Mouse (Mus musculus): Measurements from ENCODE around the gene Mycl.

The Mycl gene

GRCm38 (mm10) chr4:123014501-123015282 lies 19.2 kb downstream of the Mycl start:
- DNase-seq (ENCODE audit: low read depth, low spot score), result no peak

- DNase-seq (ENCODE audit: low read depth, low spot score), result peak; percentile 98
Measured at GRCm38 (mm10) chr4:123016451-123016957, 21.1 kb downstream of the Mycl start, which contains the start of gene Trit1. Gene Trit1, plus strand, starts transcription at chr4:123016597.

DNA sequence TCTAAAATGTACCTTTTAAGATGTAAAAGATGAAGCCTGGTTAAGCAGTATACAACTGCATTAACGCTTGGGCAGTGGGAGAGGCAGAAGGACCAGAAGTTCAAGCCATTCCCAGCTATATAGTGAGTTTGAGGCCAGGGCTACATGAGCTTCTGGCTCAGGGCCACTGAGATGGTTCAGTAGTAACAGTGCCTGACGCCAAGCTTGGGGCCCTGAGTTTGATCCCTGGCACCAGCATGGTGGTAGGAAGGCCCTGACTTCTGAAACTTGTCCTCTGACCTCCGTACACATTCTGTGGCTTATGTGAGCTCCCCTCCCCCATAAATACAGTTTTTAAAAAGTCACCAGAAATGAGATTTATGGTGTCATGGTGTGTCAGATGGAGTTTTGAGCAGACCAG lies 26.1 kb downstream of the Mycl start:
- no peak for DNase-seq (ENCODE audit: low read depth, low spot score)

DNA sequence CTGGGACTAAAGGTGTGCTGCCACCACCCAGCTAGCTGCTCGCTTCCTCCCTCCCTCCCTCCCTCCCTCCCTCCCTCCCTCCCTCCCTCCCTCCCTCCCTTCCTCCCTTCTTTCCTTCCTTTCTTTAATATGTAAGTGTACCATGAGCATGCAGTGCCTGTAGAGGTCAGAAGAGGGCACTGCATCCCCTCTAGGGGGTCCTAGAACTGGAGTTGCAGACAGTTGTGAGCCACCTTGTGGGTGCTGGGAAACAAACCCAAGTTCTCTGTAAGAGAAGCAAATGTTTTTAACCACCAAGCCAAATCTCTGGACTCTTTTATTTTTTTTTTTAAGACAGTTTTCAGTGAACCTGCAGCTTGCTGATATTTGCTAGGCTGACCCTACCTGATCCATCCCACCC lies 27.4 kb downstream of the Mycl start:
- no peak for DNase-seq (ENCODE audit: low read depth, low spot score)

GRCm38 (mm10) chr4:123025418-123025817 lies 30.0 kb downstream of the Mycl start:
- no peak for DNase-seq (ENCODE audit: low read depth, low spot score)

- peak; percentile 22 for DNase-seq (ENCODE audit: low read depth, low spot score)
Measured at GRCm38 (mm10) chr4:123026161-123026560, 30.7 kb downstream of the Mycl start.

GRCm38 (mm10) chr4:123026597-123026996 lies 31.1 kb downstream of the Mycl start:
- no peak for DNase-seq (ENCODE audit: low read depth, low spot score)

- no peak for DNase-seq (ENCODE audit: low read depth, low spot score)
Measured at GRCm38 (mm10) chr4:123034841-123035240, 39.4 kb downstream of the Mycl start.

DNA sequence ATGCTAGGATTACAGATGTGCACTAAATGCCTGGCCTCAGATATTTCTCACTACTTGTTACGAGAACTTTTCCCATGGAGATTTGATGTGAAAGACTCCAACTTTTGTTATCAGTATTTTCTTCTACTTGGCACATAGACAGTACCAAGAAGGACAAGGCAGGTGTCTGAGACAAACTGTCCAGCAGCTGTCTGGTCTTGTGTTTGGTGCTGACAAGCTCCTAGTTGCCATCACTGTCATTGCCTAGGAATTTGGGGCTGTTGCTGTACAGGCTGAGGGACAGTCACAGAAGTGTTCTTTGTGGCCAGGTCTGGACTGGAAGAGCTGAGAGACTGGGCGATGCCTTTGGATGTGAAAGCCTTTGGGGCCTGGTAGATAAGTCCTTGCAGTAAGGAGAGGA lies 40.2 kb downstream of the Mycl start:
- no peak for DNase-seq (ENCODE audit: low read depth, low spot score)

DNA sequence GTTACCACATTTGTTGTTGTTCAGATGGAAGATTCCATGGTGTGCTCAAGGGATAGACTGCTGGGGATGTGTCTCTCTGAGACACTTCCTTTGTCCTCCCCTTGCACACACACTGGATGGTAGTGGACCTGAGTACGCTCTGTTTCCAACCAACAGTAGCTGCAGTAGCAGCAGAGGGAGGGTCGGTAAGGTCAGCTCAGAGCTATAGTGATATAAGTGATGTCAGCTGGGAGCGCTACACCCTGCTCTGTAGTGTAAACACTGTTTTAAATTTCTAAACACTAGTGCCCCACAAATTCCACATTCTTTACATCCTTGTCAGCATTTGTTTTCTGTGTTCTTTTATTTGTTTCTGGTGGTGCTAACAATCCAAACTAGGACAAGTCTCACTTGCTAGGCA lies 41.3 kb downstream of the Mycl start:
- DNase-seq (ENCODE audit: low read depth, low spot score), result no peak

- no peak for DNase-seq (ENCODE audit: low read depth, low spot score)
Measured at GRCm38 (mm10) chr4:123041131-123041530, 45.7 kb downstream of the Mycl start.

DNA sequence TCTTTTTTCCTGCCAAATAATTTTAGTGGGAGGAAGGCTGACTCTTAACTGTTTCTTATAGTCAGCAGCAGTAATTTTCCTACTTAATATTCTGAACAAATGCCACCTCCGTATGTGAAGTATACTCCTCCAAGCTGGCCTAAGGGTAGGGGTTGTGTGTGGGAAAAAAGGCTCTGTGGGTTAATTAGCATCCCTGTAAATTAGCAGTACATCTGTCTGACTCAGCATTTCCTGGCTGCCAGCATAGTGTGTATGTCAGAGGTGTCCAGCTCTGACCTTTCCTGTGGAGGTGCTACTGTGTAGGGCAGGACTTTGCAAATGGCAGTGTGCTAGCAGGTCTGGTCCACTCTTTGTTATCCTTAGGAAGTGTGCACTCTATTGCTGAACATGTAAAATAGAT lies 48.4 kb downstream of the Mycl start:
- DNase-seq (ENCODE audit: low read depth, low spot score), result no peak

DNA sequence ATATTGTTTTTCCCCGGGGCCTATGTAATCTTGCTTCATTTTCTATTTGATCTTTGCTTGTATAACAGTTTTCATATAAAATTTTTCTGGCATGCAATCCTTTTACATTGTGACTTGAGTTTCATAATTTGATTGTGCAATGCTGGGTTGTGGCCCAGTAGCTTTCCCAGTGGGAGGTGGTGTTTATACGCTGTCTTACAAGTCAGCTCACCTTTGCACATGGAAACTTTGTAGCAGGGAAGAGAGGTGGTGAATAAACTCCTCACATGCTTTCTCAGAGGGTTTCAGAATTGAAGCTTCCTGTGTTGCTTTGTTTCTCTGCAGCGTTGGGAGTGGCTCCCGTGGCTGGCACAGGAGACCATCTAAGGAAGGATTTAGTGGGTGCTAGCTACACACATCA lies 49.4 kb downstream of the Mycl start:
- DNase-seq (ENCODE audit: low read depth, low spot score), result no peak

DNA sequence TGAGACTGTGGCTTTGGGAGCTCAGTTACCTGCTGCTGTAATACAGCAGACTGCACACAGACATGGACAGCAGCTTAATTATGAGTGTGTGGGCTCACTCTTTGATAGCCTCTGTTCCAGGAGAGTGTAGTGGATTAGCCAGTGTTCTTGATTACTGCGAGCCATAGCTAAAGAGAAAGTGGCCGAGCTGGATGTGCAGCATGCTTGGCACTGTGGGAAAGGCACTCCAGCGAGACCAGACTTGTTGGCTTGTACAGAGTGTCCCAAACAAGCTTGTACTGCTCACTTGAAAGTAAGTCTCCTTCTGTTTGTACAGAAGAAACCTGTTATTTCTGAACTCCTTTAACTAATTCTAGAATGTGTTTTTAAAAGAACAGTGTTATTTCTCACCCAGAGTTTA lies 50.8 kb downstream of the Mycl start:
- no peak for DNase-seq (ENCODE audit: low read depth, low spot score)

DNA sequence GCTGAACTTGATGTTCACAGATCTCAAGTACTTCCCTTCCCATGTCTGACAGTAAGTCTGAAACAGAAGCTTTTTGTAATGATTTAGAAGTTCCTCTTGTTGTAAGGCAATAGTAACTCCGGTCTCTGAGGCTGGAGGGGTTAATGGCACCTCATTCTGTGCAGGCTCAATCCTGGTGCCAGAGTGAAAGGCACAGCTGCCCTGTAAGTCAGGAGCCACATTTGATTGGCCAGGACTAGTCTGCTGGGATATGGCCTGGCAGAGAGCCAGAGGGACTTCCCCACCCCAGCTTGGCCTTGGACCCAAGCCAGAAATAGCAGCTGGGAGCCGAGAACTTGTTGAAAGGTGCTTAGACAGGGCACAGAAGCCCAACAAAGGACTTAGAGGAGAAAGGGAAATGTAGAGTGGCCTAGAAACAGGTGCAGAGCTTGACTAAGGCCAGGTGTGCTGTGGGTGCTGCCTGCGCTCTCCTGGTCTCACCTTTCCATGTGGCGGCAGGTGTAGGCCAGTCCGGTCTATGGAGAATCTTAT lies 55.3 kb downstream of the Mycl start:
- DNase-seq (ENCODE audit: low read depth, low spot score), result peak; percentile 66
